Mouse (Mus musculus) cerebellum, adult 11-12 months (tissue): ENCODE data around the gene Shox2.

Experiments used
- DNase-seq: peaks from one replicate; pipeline ENCODE4 v3.0.0; 2022

The Shox2 gene

DNA sequence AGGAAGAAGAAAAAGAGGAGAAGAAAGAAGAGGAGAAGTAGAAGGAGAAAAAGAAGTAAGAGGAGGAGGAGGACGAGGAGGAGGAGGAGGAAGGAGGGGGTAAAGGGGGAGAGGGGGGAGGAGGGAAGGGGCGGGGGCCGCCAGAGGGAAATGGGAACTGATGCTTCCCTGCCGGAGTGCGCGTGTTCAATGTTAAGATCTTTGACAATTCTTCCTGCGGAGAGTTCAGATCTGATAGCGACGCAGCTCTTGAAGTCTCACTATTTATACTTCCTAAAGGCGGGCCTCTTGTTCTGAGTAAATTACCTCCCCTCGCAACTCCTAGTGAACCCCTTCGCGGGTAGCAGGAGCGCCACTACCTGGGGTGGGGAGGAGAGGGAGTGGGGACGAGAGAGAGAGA lies at the start of gene Shox2:
Shox2 (minus strand) TSS at position 66 of the 400 bp plus-strand sequence.
- no peak for DNase-seq

DNA sequence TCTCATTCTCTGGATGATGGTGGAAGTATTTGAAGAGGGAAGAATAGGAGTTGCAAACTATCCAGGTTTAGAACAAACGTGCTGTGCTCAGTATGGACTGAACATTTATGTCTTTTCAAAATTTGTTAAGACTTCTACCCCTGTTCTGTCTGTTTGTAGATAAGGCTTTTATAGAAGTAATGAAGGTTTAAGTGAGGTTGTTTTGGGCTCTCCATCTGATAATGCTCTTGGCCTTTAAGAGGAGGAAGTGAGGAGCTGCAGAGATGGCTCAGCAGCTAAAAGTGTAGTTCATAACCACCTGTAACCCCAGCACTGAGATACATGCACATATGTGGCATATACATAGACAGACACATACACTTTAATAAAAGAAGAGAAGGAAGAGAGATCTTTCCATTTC lies 15.2 kb upstream of the Shox2 start:
- DNase-seq = no peak

- no peak for DNase-seq
These were observed 4.7 kb upstream of the Shox2 start for GRCm38 (mm10) chr3:66986287-66986560.

DNA sequence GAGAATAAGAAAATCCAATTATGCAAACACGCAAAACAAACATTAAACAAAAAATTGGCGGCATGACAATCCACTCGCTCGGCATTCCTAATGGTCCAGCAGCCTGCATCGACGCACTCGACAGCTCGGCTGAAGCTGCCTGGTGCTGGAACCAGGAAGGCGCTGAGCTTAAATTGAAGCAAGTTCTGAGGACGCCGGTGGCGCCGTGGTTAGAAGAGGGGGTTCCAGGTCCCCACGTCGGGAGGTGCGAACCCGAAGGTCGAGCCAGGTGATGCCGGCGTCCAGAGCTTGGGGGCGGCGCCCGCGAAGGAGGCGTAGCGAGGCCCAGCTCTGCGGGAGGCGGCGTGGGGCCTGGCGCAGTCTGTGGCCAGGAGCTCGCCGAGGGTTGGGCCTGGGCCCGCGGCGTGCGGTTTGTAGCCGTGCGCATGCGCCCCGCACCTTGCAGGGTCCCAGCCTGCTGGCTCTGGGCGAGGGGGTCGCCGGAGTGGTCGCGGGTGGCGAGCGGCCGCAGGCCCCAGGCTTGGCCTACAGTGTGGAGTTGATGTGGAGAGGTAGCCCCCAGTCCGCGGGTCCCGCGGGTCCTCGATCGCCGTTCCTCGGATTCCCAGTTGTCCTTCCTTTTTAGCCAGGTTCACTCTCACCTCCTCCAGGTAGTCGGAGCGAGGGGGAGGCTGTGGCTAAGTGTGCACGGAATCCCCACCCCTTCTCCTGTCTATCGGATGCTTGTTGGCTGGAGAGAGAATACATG lies 4.1 kb upstream of the Shox2 start:
- peak; percentile 74 for DNase-seq

DNA sequence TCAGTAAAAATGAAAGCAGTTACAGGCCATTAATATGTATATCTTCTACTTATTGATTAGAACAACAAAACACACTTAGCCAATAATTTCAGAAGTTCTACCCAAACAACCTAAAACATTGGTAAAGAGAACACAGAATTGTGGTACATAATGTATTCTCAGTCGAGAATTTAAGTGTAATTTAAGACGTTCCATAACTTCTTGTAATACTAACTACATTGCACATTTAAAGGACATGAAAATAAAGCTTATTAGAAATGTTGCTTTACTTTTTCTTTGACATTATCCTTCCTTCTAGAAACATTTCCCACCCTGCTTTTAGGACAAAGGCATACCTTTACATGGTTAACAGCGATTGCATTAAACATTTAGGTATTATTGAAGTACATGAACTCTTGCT lies 1.9 kb upstream of the Shox2 start:
- DNase-seq = no peak

GRCm38 (mm10) chr3:66982181-66982911 lies 775 bp upstream of the Shox2 start:
- no peak for DNase-seq

- no peak for DNase-seq
These were observed 390 bp downstream of the Shox2 start, which contains the start of gene Rsrc1 for GRCm38 (mm10) chr3:66981101-66981661. TSS of gene Rsrc1 (plus strand) at chr3:66981390.

DNA sequence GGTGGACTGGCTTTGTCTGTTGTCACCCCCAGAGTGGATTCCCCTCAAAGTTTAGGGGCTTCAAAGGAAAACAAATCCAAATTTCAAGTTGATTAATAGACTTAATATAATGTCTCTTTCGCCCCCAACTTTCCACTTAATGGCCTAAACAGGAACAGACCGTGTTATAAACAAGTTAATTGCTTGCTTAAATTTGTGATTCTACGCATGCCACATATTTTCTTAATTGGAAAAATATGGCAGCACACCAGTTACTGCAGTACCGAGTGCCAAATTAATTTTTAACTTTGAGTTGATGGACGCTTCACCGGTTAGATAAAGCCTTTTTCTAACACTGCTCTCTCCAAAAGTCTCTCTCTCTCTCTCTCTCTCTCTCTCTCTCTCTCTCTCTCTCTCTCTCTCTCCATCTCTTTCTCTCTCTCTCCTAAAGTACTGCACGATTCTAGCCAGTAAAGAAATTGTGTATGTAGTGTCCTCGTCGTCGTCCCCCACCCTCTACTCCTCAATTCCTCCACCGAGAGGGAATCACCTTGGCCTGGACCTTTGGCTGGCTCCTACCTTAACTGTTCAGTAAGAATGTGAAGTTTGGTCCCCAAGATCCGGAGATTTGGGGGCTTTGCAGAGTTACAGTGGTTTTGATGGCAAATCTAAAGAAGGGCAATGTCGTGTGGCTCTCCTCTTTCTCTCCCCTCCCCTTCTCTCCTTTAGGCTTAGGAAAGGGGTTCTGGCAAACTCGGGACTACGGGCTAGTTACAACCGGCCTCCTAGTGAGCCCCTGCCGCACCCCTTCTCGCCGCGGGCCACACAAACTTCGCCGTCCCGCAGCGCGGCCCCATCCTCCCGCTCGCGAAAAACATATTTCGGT lies 1.2 kb downstream of the Shox2 start:
- DNase-seq = no peak

DNA sequence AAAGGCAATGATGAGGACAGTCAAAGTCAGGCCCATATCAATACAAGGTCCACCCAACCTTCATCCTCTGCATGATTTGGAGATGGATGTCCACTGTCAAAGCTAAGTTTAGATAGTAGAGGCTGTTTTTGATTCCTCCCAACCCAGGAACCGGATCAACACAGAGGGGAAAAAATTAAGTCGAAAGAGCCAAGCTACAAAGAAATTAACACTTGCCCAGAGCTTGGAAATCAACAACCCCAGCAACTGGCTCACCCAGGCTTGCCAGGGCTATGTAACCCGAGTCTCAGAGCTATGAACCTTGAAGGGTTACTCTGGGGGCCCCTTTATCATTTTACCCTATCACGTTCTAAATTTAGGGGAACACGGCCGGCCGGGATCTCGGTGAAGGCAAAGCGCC lies 2.1 kb downstream of the Shox2 start:
- DNase-seq = no peak

DNA sequence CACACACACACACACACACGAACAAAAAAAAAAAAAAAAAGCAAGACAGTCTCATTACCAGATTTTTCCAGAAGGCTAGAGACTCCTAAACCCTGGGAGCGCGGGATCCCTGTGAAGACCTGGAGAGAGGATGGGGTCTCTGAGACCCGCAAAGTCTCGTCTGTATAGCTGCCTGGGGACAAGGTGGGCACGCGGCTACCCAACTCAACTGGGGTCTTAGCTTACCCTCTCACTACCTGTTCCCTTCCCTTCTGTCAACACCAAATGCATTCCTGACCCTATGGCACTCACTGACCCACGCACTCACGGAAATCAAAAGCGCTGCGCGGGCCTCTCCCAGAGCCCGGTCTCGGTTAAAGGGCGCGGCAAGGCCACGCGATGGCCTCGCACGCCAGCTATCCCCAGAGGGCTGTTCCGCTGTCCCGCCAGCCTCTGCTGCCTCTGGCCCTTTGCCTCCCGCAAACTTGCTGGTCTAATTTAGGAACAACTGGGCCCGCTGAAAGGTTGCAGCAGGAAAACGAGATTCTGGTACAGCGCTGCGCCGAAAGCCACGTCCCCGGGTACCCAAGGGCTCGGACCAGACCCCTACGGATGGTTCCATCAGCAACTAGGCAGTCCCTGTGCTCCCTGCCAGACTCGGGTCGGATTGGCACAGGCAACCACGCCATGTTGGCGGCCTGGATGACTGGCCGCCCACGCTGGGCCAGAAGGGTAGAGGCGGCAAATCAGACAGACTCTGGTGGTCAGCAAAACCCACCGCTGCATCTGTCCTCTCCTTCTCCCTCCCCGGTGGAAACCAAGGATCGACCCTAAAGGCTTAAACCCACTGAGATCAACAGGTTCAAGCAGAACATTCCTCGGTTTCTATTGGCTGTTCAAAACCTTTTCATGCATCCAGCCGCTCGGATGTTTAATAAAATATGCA lies 2.9 kb downstream of the Shox2 start:
- no peak for DNase-seq

GRCm38 (mm10) chr3:66977811-66978456 lies 3.6 kb downstream of the Shox2 start:
- DNase-seq = no peak

GRCm38 (mm10) chr3:66976889-66977615 lies 4.5 kb downstream of the Shox2 start:
- no peak for DNase-seq

- no peak for DNase-seq
These were observed 7.1 kb downstream of the Shox2 start for GRCm38 (mm10) chr3:66974501-66974900.

GRCm38 (mm10) chr3:66973391-66973943 lies 8.1 kb downstream of the Shox2 start:
- DNase-seq = no peak

DNA sequence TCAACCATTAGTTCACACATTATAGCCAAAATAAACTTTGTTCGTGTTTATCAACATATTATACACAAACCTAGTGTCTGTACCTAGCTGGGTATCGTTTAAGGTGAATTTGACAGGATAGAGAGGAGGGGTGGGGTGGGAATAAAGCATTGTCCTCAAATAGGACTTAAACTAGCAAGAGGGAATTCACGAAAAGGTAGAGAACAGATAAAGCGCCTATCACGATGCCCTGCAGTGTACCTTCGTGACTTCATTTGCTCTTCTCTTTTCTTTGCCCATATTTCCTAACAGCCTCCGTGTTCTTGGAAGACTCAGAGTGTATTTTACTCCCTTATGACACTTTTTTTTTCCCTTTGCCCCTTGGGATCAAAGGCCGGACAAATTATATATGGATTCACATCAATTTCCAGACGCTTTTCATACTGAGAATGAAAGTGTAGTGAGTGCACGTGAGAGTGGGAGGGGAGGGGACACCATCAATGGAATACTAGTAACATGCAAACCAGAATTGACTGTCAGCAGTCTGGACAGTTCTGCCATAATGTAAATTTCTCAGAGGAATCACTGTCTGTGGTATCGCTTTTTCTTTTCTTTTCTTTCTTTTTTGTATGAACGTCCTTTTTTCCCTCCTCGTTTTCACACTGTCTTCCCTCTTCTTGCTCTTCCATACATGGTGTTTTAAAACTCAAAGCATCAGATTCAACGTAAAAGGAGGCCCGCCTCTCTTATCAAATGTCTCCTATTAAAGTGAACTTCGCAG lies 9.2 kb downstream of the Shox2 start:
- no peak for DNase-seq

- no peak for DNase-seq
These were observed 10.8 kb downstream of the Shox2 start for GRCm38 (mm10) chr3:66970661-66971331.

DNA sequence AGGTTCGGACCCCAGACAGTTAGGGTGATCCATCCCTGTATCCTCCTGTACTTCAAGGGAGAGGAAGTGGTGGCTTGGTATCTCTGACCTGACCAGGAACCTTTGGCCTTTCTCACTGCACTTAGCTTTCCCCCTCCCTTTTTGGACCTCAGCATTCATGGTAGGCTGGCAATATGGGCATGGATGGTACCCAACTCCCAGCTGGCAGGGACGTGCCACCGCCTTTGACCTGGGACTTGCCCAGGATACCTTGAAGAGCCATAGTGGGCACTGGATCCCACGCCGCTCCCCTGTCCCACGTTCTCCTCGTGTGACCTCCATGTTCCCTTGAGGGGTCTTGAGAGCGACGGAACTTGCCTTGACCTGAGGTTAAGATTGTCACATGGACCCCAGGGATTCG lies 11.3 kb downstream of the Shox2 start:
- no peak for DNase-seq

- no peak for DNase-seq
These were observed 14.1 kb downstream of the Shox2 start for GRCm38 (mm10) chr3:66967508-66967907.

DNA sequence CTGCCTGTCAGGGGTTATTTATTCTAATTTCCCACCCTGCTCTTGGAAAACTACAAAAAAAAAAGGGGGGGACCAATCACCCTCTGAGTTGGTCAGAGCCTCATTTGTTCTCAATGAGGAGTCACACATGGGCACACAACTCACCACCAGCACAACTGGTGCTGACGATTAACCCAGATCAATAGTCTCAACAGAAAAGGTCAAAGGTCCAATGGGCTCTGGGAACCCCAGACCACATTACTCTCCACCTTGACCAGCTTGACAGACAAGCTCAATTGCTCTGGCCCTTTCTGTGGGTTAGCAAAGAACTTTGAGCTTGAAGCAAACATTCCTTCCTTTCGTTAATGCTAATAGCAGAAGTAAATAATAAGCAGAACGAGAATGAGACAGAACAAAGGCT lies 16.7 kb downstream of the Shox2 start:
- DNase-seq = no peak
